Mouse (Mus musculus): ENCODE measurements around the gene Fth1.

The Fth1 gene

GRCm38 (mm10) chr19:9991304-9991703 lies 10.9 kb downstream of the Fth1 start:
- DNase-seq (ENCODE audit: extremely low read depth, low read depth) = peak; percentile 59

- no peak for DNase-seq (ENCODE audit: extremely low read depth, low read depth)
Observed at GRCm38 (mm10) chr19:9992011-9992958, 11.9 kb downstream of the Fth1 start.

DNA sequence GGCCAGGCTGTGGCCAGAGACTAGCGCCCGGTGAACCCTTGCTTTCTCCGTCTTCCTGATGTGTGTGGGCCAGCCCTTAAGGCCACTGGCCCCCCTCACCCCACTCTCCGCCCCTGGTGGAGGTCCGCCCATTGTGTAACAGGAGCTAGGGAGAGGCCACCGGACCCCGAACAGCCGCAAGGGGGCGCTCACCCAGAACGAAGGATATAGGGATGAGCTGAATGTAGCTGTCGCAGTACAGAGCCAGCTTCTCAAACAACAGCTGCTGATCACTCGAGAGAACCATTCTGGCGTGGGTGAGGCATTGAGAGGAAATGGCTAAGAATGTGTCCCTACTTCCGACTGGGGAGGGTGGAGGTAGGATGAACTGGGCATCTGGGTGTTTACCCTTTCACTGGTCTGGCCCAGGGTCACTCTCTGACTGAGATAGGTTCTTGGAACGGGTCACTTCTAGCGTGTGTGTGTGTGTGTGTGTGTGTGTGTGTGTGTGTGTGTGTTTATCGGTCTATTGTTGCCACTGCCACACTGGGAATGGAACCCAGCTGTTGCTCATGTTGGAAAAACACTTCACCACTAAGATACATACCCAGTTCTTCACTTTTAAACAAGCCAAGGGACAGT lies 12.7 kb downstream of the Fth1 start:
- DNase-seq (ENCODE audit: extremely low read depth, low read depth) = no peak

DNA sequence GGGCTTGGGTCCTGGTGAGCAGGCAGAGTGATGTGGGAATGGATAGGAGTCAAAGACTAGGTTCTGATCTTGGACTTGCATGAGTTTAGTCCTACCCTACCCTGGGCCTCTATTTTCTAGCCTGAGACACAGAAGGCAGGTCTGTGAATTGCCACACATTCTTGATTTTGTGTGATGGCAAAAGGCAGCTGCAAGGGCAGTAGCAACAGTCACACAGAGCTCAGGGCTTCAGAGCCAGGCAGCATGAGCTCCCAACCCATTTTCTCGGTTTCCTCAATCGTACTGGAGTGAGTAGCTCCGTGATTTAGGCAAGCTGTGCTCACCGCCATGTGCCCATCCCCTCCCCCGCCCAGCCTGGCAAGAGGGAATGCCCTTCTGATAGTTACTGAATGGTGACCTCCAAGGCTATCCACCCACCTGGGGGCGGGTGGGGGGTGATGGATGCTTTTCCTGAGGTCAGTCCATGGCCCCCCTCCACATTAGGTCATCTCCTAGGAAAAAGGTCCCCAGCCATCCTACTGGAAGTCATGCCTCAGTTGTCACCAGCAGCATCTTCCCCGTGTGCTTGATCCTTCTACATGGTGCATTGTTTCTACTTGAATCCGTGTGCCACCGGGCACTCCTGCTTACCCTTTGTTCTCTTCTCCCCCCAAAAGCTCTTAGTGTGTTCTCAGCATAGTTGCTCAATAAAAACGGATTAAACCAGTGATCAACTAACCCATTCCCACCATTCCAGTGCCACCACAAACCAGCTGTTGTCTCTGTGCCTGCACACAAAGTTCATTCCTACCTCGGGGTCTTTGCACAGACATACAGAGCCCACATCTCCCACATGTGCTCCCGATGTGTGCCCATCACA lies 17.0 kb downstream of the Fth1 start:
- no peak for DNase-seq (ENCODE audit: extremely low read depth, low read depth)

GRCm38 (mm10) chr19:9998063-9998416 lies 17.6 kb downstream of the Fth1 start:
- DNase-seq (ENCODE audit: extremely low read depth, low read depth) = no peak

- DNase-seq (ENCODE audit: extremely low read depth, low read depth) = no peak
Observed at GRCm38 (mm10) chr19:9998736-9999486, 18.5 kb downstream of the Fth1 start.

- no peak for DNase-seq (ENCODE audit: extremely low read depth, low read depth)
Observed at GRCm38 (mm10) chr19:10000330-10000729, 19.9 kb downstream of the Fth1 start.

GRCm38 (mm10) chr19:10001206-10001969 lies 21.0 kb downstream of the Fth1 start, which contains the start of the genes Best1 and Rab3il1:
TSS of gene Best1 (minus strand) at chr19:10001633.
TSS of gene Rab3il1 (plus strand) at chr19:10001669.
- DNase-seq (ENCODE audit: extremely low read depth, low read depth) = no peak

DNA sequence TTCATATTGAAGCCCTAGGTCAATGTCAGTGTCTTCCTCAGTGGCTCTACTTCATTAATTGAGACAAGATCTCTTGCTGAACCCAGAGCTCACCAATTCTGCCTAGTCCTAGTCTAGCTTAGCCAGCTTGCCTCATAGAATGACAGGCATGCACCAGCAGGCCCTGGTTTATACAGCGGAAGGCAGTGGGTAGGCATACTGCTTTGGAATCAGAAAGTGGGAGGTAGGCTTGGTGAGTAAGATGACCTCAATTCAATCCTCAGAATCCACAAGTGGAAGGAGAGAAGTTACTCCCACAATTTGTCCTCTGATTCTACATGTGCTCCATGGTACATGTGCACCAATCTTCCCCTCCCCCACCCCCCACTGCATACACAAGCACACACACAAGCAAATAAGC lies 23.3 kb downstream of the Fth1 start:
- DNase-seq (ENCODE audit: extremely low read depth, low read depth) = no peak

GRCm38 (mm10) chr19:10011408-10011807 lies 31.0 kb downstream of the Fth1 start:
- DNase-seq (ENCODE audit: extremely low read depth, low read depth) = no peak

GRCm38 (mm10) chr19:10012827-10013278 lies 32.5 kb downstream of the Fth1 start:
- DNase-seq (ENCODE audit: extremely low read depth, low read depth) = no peak

GRCm38 (mm10) chr19:10013348-10013747 lies 33.0 kb downstream of the Fth1 start:
- no peak for DNase-seq (ENCODE audit: extremely low read depth, low read depth)

GRCm38 (mm10) chr19:10013913-10014312 lies 33.5 kb downstream of the Fth1 start:
- DNase-seq (ENCODE audit: extremely low read depth, low read depth) = no peak

DNA sequence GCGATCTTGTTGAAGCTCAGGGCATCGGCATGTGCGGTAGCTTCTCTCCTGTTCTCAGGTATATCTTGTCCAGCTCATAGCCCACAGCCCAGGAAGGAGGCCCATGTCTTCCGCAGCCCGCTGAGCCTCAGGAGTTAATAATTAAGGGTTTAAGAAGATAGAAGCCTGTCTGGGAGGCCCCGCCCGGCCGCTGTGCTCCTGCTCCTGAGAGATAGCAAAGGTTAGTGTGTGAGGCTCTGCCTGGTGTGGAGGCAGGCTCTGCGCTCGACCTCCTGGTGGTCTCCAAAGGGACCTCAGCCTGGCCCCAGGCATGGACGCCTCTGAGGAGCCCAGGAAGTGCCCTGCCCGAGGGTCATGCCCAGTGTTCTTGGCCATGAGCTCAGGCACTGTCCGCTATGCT lies 34.4 kb downstream of the Fth1 start:
- DNase-seq (ENCODE audit: extremely low read depth, low read depth) = peak; percentile 59

DNA sequence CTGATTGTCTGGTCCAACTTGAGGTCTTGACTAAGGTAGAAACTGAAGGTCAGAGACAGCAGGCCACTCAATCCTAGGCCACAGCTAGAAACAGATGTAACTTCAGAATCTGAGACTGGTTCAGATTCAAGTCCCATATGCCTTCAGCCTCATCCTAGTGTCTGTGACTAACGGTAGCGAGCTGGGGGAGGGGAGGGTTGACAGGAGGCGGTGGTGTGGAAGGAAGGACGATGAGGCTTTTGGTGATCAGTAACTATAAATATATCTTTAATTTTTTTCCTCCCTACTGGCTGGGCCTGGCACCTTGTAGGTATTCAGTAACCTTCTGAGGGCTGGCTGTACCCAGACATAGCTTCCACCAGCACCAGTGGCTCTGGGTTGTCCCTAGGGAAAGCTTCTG lies 35.0 kb downstream of the Fth1 start:
- no peak for DNase-seq (ENCODE audit: extremely low read depth, low read depth)

- no peak for DNase-seq (ENCODE audit: extremely low read depth, low read depth)
Observed at GRCm38 (mm10) chr19:10016151-10016550, 35.8 kb downstream of the Fth1 start.

- peak; percentile 27 for DNase-seq (ENCODE audit: extremely low read depth, low read depth)
Observed at GRCm38 (mm10) chr19:10017637-10018526, 37.5 kb downstream of the Fth1 start.

GRCm38 (mm10) chr19:10018527-10018818 lies 38.1 kb downstream of the Fth1 start:
- no peak for DNase-seq (ENCODE audit: extremely low read depth, low read depth)

DNA sequence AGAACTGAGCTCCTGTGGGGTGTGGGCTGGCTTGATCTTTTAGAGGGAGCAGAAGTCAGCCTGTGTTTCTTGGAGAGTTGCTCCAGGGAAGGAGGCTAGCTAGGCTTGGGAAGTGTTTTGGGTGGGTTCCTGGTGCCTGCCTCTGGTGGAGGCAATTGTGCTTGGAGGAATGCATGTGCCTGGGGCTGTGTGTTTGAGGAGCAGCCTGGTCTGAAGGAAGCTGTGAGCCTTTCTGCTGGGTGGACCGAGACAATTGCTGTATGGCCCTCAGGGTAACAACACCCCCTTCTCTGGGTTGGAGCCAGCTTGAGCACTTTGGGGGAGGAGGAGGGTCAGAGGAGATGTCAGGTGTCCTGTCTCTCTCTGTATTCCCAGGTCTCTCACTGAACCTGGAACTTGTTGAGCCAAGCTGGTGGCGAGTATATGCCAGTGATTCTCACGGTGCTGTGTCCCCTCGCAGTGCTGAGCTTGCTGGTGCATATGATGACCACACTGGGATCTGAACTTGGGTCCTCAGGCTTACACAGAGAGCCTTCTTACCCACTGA lies 38.9 kb downstream of the Fth1 start:
- DNase-seq (ENCODE audit: extremely low read depth, low read depth) = no peak

All from MEL-GATA-1-ER (cell line).